Mouse (Mus musculus): ENCODE results near the gene Prdm15. TPM values are rescaled to one million over a fixed set of nuclear protein-coding genes. Genes with fewer than 3 reads are reported as not detected.

The Prdm15 gene
- 10 to 100 TPM; 12.5 to 16.0 (median 14.0) TPM for polyA plus RNA-seq (2017; shearing (Covaris generic))

- peak; percentile 78 for ATAC-seq
Measured at GRCm38 (mm10) chr16:97851741-97852319, at the start of gene Prdm15. Gene Prdm15 (minus strand): TSS chr16:97851850.

GRCm38 (mm10) chr16:97897346-97898024, 45.8 kb upstream of the Prdm15 start:
- ATAC-seq: no peak

GRCm38 (mm10) chr16:97887762-97888161, 36.1 kb upstream of the Prdm15 start:
- no peak for ATAC-seq

- no peak for ATAC-seq
Measured at GRCm38 (mm10) chr16:97883696-97884095, 32.0 kb upstream of the Prdm15 start.

GRCm38 (mm10) chr16:97882891-97883290, 31.2 kb upstream of the Prdm15 start:
- ATAC-seq: no peak

- ATAC-seq: peak; percentile 68
Measured at GRCm38 (mm10) chr16:97879134-97879533, 27.5 kb upstream of the Prdm15 start.

GRCm38 (mm10) chr16:97877502-97877901, 25.9 kb upstream of the Prdm15 start:
- peak; percentile 17 for ATAC-seq

- no peak for ATAC-seq
Measured at GRCm38 (mm10) chr16:97875101-97875500, 23.5 kb upstream of the Prdm15 start.

- ATAC-seq: no peak
Measured at GRCm38 (mm10) chr16:97874376-97874775, 22.7 kb upstream of the Prdm15 start.

GRCm38 (mm10) chr16:97872657-97873056, 21.0 kb upstream of the Prdm15 start:
- ATAC-seq: no peak

GRCm38 (mm10) chr16:97869193-97870102, 17.8 kb upstream of the Prdm15 start:
- peak; percentile 68 for ATAC-seq

GRCm38 (mm10) chr16:97863932-97864467, 12.3 kb upstream of the Prdm15 start:
- ATAC-seq: no peak

GRCm38 (mm10) chr16:97856050-97856449, 4.4 kb upstream of the Prdm15 start:
- ATAC-seq: no peak

GRCm38 (mm10) chr16:97851061-97851740, 449 bp downstream of the Prdm15 start:
- ATAC-seq: peak; percentile 72

GRCm38 (mm10) chr16:97850667-97851060, 986 bp downstream of the Prdm15 start:
- ATAC-seq: peak; percentile 14

GRCm38 (mm10) chr16:97848832-97849231, 2.8 kb downstream of the Prdm15 start:
- no peak for ATAC-seq

GRCm38 (mm10) chr16:97844967-97845937, 6.4 kb downstream of the Prdm15 start:
- no peak for ATAC-seq

- no peak for ATAC-seq
Measured at GRCm38 (mm10) chr16:97832154-97832553, 19.5 kb downstream of the Prdm15 start.

GRCm38 (mm10) chr16:97828207-97828606, 23.4 kb downstream of the Prdm15 start:
- no peak for ATAC-seq

- no peak for ATAC-seq
Measured at GRCm38 (mm10) chr16:97823311-97824007, 28.2 kb downstream of the Prdm15 start.

GRCm38 (mm10) chr16:97819532-97819931, 32.1 kb downstream of the Prdm15 start:
- no peak for ATAC-seq

Measured in inflammation-experienced regulatory T-cells, adult 6 months (primary cell).